Mouse (Mus musculus) urinary bladder, adult 18-20 months (tissue): ENCODE measurements at regions not wholly inside any gene's neighbourhood (a gene's known extent, or its start where the extent isn't known, plus 50 kb on each side); places are given as distances from the start of the nearest gene placed in this dataset.

ENCODE experiments used
- DNase-seq, 2 experiments: peaks; one replicate each; pipeline ENCODE4 v3.0.0; 2022; ENCODE audit warnings: low spot score in 2 of 2, mixed read lengths in 2 of 2

- no peak for DNase-seq
Measured at GRCm38 (mm10) chr10:42068497-42068896, 50.3 kb upstream of the Armc2 start.
